Mouse (Mus musculus): ENCODE measurements around the gene Lyrm1. TPM values are rescaled to one million over a fixed set of nuclear protein-coding genes. Genes with fewer than 3 reads are reported as not detected.

Lyrm1 gene
- 10.7 and 11.2 TPM in 2 replicates for polyA plus RNA-seq (2015; fragmentation: Nextera tagmentation; extraction: Ambion mirVana)

DNA sequence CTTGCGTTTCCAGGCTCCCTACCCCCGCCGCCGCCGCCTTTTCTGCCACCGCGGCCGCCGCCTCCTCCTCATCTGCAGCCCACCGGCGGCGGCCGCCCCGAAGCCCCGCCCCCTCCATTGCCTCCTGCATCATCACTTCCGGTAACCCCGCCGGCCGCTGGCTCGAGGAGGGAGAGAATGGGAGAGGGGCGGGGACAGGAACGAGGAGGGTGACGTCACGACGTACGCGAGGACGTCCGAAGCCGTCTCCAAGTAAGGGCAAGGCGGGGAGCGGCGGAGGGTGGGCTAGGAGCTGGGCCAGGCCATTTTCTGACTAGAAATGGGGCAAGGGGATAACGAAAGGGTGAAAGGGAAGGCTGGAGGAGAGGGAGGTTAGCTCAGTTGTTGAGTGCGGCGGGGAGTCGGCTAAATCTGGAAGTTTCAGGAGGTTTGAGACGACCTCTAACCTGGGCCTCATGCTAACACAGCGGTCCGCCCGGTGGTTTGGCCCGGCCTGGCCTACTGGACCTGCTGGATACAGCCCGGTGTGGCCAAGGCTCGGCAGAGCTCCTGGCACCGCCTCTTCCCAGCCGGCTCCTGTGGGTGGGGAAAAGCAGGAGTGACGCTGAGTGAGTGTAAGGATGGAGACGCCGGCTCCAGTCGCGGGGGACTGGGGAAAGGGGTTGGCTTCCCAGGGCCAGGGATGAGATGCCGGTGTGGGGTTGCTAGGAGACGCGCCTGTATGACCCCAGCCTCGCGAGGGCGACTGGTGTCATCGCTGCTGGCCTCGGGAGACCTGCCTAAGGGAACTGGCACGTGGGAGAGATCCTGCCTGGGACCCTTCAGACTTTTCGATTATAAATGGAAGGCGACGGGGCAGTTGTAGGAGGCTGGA is at the start of gene Lyrm1, which contains the start of gene Dcun1d3:
Lyrm1 (plus strand) TSS at position 223 of the 874 bp plus-strand sequence.
Dcun1d3 (minus strand) TSS at position 660 of the 874 bp plus-strand sequence.
- peak; percentile 98 for DNase-seq (ENCODE audit: low spot score)
- no peak for TF ChIP-seq CTCF (IDR thresholded peaks at IDR 0.05; ENCODE audit: low read depth)
- TF ChIP-seq EP300 (optimal IDR thresholded peaks at IDR 0.05): peak; percentile 27
- Histone ChIP-seq H3K4me1 (replicated peaks; ENCODE audit: control insufficient read depth, insufficient read depth) (0 out of 2 replicates have a peak, but pooled peaks cover 4% of the 10 kb centered on the region), H3K9ac (ENCODE audit: low read length) (peak within 1 kb of the TSS; percentile 87), H3K4me2 (replicated peaks; ENCODE audit: low read depth) (peak within 1 kb of the TSS; percentile 90), H3K27ac (replicated peaks) (peak within 1 kb of the TSS; percentile 96), H3K9me3 (ENCODE audit: control insufficient read depth, low read length) (no peaks in the 10 kb centered on the region), H3K36me3 (ENCODE audit: control insufficient read depth, insufficient read depth, low read length) (no peaks in the 10 kb centered on the region), H3K27me3 (ENCODE audit: control insufficient read depth, insufficient read depth, low read length) (no peaks in the 10 kb centered on the region), H3K4me3 (ENCODE audit: low read depth, low read length) (peak within 1 kb of the TSS; percentile 76)
- under 1% methylated on average over 62 of the region's 63 CpGs for WGBS
- peak; percentile 99 for ATAC-seq (ENCODE audit: low FRiP score, low TSS enrichment)

- no peaks in the 10 kb centered on the region for H3K27me3 ChIP-seq (ENCODE audit: control insufficient read depth, insufficient read depth, low read length)
- DNase-seq (ENCODE audit: low spot score) (no peak), ATAC-seq (ENCODE audit: low FRiP score, low TSS enrichment) (no peak)
- no peaks in the 10 kb centered on the region for H3K9me3 ChIP-seq (ENCODE audit: control insufficient read depth, low read length)
- WGBS: 83% methylated on average over 2 of the region's 2 CpGs
- TF ChIP-seq EP300 (optimal IDR thresholded peaks at IDR 0.05): no peak
- no peak for TF ChIP-seq CTCF (IDR thresholded peaks at IDR 0.05; ENCODE audit: low read depth)
- H3K27ac ChIP-seq (replicated peaks): no peak overlapping the region
- H3K9ac ChIP-seq (ENCODE audit: low read length): no peak overlapping the region
- H3K36me3 ChIP-seq (ENCODE audit: control insufficient read depth, insufficient read depth, low read length): no peaks in the 10 kb centered on the region
- H3K4me1 ChIP-seq (replicated peaks; ENCODE audit: control insufficient read depth, insufficient read depth): no peaks in the 10 kb centered on the region
- no peak overlapping the region for H3K4me2 ChIP-seq (replicated peaks; ENCODE audit: low read depth)
- no peak overlapping the region for H3K4me3 ChIP-seq (ENCODE audit: low read depth, low read length)
Observed at GRCm38 (mm10) chr7:119847396-119847795, 48.3 kb upstream of the Lyrm1 start.

GRCm38 (mm10) chr7:119849096-119849495 is 46.6 kb upstream of the Lyrm1 start:
- Histone ChIP-seq H3K4me3 (ENCODE audit: low read depth, low read length) (no peak overlapping the region), H3K9me3 (ENCODE audit: control insufficient read depth, low read length) (no peaks in the 10 kb centered on the region), H3K27ac (replicated peaks) (no peak overlapping the region), H3K9ac (ENCODE audit: low read length) (no peak overlapping the region), H3K27me3 (ENCODE audit: control insufficient read depth, insufficient read depth, low read length) (no peaks in the 10 kb centered on the region), H3K4me1 (replicated peaks; ENCODE audit: control insufficient read depth, insufficient read depth) (no peaks in the 10 kb centered on the region), H3K36me3 (ENCODE audit: control insufficient read depth, insufficient read depth, low read length) (no peaks in the 10 kb centered on the region), H3K4me2 (replicated peaks; ENCODE audit: low read depth) (no peak overlapping the region)
- DNase-seq (ENCODE audit: low spot score) (peak; percentile 74), ATAC-seq (ENCODE audit: low FRiP score, low TSS enrichment) (no peak)
- TF ChIP-seq CTCF (IDR thresholded peaks at IDR 0.05; ENCODE audit: low read depth): peak; percentile 98
- no peak for TF ChIP-seq EP300 (optimal IDR thresholded peaks at IDR 0.05)
- WGBS: 3% methylated on average over 1 of the region's 1 CpGs

DNA sequence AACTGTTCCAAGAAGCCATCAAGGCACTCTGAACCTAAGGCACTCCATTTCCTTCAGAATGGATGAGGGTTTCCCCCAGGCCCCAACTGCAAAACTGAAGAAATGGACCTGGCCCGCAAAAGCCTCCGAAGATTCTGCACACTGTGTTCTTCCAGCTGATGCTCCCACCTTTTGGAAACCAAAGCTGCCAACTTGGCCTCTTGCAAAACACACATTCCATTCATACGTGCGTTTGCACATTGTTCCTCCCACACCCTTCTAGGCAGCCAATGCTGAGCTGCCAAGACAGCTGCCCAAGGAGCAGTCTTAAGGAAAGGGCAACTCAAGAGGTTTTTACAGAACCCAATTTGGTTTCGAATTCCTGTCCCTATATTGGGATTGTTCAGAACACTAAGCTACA is 44.9 kb upstream of the Lyrm1 start:
- TF ChIP-seq CTCF (IDR thresholded peaks at IDR 0.05; ENCODE audit: low read depth) (no peak), EP300 (optimal IDR thresholded peaks at IDR 0.05) (no peak)

GRCm38 (mm10) chr7:119852494-119852893 is 43.2 kb upstream of the Lyrm1 start:
- no peak for TF ChIP-seq CTCF (IDR thresholded peaks at IDR 0.05; ENCODE audit: low read depth)
- no peak for TF ChIP-seq EP300 (optimal IDR thresholded peaks at IDR 0.05)
- Histone ChIP-seq H3K9me3 (ENCODE audit: control insufficient read depth, low read length) (no peaks in the 10 kb centered on the region), H3K36me3 (ENCODE audit: control insufficient read depth, insufficient read depth, low read length) (peaks cover 2% of the 10 kb centered on the region), H3K4me1 (replicated peaks; ENCODE audit: control insufficient read depth, insufficient read depth) (no peaks in the 10 kb centered on the region), H3K27ac (replicated peaks) (no peak overlapping the region), H3K27me3 (ENCODE audit: control insufficient read depth, insufficient read depth, low read length) (no peaks in the 10 kb centered on the region), H3K9ac (ENCODE audit: low read length) (no peak overlapping the region), H3K4me3 (ENCODE audit: low read depth, low read length) (no peak overlapping the region), H3K4me2 (replicated peaks; ENCODE audit: low read depth) (no peak overlapping the region)
- no peak for ATAC-seq (ENCODE audit: low FRiP score, low TSS enrichment)
- no peak for DNase-seq (ENCODE audit: low spot score)

More for the DNA sequence above, 44.9 kb upstream of the Lyrm1 start:
- WGBS: 47% methylated on average over 5 of the region's 5 CpGs
- Histone ChIP-seq H3K36me3 (ENCODE audit: control insufficient read depth, insufficient read depth, low read length) (no peaks in the 10 kb centered on the region), H3K27ac (replicated peaks) (peak overlapping the region; percentile 14; the same call in 1 of the 2 replicates), H3K4me1 (replicated peaks; ENCODE audit: control insufficient read depth, insufficient read depth) (no peaks in the 10 kb centered on the region), H3K9me3 (ENCODE audit: control insufficient read depth, low read length) (no peaks in the 10 kb centered on the region), H3K4me2 (replicated peaks; ENCODE audit: low read depth) (no peak overlapping the region), H3K9ac (ENCODE audit: low read length) (no peak overlapping the region), H3K27me3 (ENCODE audit: control insufficient read depth, insufficient read depth, low read length) (no peaks in the 10 kb centered on the region), H3K4me3 (ENCODE audit: low read depth, low read length) (no peak overlapping the region)
- ATAC-seq (ENCODE audit: low FRiP score, low TSS enrichment) (peak; percentile 53; the same call in 1 of the 2 replicates), DNase-seq (ENCODE audit: low spot score) (peak; percentile 51)

DNA sequence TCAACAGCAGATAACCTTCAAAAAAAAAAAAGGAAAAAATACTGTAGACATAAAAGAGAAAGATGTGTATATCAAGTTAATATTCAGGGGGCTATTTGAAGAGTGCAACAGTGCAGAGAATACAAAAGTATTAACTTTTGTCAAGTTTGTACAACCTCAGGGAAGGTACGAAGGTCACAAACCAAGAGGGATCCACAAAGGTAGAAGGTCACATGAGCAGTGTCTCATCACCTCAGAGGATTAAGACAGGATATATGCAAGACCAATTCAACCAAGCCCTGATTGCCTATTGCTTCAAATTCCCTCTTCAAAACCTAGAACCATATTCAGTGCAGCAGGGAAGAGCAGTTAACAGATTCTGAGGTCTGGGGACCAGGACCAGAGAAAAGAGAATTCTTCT is 42.5 kb upstream of the Lyrm1 start:
- no peak overlapping the region for H3K9ac ChIP-seq (ENCODE audit: low read length)
- no peak overlapping the region for H3K4me3 ChIP-seq (ENCODE audit: low read depth, low read length)
- ATAC-seq (ENCODE audit: low FRiP score, low TSS enrichment) (no peak), DNase-seq (ENCODE audit: low spot score) (no peak)
- TF ChIP-seq EP300 (optimal IDR thresholded peaks at IDR 0.05): no peak
- no peak for TF ChIP-seq CTCF (IDR thresholded peaks at IDR 0.05; ENCODE audit: low read depth)
- H3K27ac ChIP-seq (replicated peaks): no peak overlapping the region
- WGBS: 93% methylated on average over 1 of the region's 1 CpGs
- H3K4me2 ChIP-seq (replicated peaks; ENCODE audit: low read depth): no peak overlapping the region
- H3K36me3 ChIP-seq (ENCODE audit: control insufficient read depth, insufficient read depth, low read length): peaks cover 4% of the 10 kb centered on the region
- H3K4me1 ChIP-seq (replicated peaks; ENCODE audit: control insufficient read depth, insufficient read depth): no peaks in the 10 kb centered on the region
- H3K9me3 ChIP-seq (ENCODE audit: control insufficient read depth, low read length): no peaks in the 10 kb centered on the region
- H3K27me3 ChIP-seq (ENCODE audit: control insufficient read depth, insufficient read depth, low read length): no peaks in the 10 kb centered on the region
